Comparison of ENCODE assay signal across 22 mouse cellular contexts in the genomic region with DNA sequence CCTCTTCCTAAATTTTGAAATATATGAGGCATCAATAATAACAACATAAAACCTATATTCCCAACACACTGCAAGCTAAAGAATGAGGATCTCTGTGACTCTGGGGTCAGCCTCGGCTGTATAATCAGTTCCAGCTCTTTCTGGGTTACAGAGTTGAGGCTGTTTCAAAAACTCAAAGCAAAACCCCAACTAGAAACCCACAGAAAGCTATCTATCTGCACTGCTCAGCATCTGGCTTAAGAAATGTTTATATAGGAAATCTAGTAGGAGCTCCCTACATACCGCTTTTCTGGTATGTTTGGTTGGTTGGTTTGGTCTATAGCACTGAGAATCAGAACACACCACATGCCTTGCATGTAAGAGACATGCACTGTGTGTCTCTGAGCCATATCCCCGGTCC.
A peak's percentile ranks its signal among the peaks of the same experiment; 100 is the strongest.
DNase-seq lines count a peak whose midpoint lies in the region; ATAC-seq and TF ChIP-seq lines count a peak whose summit lies in the region.
"Had no signal": no experiment of that assay in that cellular context is flagged by ENCODE, and none has a peak within 500 bp of the region (broad histone marks: within the 10 kb centered on the region; RNA-seq: fewer than 3 reads in every experiment).

No protein-coding gene starts in this region.

- no peak for TF ChIP-seq POLR2A in CH12.LX (IDR thresholded peaks at IDR 0.05; ENCODE audit: low read depth, low read length)

- dilution Hi-C loops in CH12.LX (cut with MboI; ENCODE audit: extremely low pct_ligation_motif_present, extremely low pct_unique_long_range_greater_than_20kb, low sequenced_read_pairs): no loop called here

- in situ Hi-C loops in CH12.LX (cut with MboI; ENCODE audit: low pct_ligation_motif_present, low pct_unique_long_range_greater_than_20kb, low sequenced_read_pairs): no loop called here

- no peaks in the 10 kb centered on the region for H3K9me3 ChIP-seq in heart, embryonic 11.5 days (replicated peaks; ENCODE audit: control insufficient read depth, low read length)
- no peaks in the 10 kb centered on the region for H3K9me3 ChIP-seq in CH12.LX (replicated peaks; ENCODE audit: low read length)
- no peaks in the 10 kb centered on the region for H3K9me3 ChIP-seq in embryonic facial prominence, embryonic 12.5 days
- H3K9me3 ChIP-seq in embryonic facial prominence, embryonic 14.5 days (ENCODE audit: control insufficient read depth, low read length): no peaks in the 10 kb centered on the region
- H3K9me3 ChIP-seq in liver, postnatal 0 days (ENCODE audit: low read length): no peaks in the 10 kb centered on the region
- H3K9me3 ChIP-seq: forebrain, embryonic 13.5 days; forebrain, embryonic 15.5 days had no signal

- no peak for ATAC-seq in heart, embryonic 11.5 days (replicated peaks; ENCODE audit: insufficient number of reproducible peaks, low FRiP score, low TSS enrichment)
- 0 out of 2 replicates have a peak, but pooled peaks have one; percentile 22 for ATAC-seq in embryonic facial prominence, embryonic 12.5 days (ENCODE audit: insufficient number of reproducible peaks, insufficient read depth, low FRiP score, low TSS enrichment)
- peak; percentile 53; the same call in 1 of the 2 replicates for ATAC-seq in embryonic facial prominence, embryonic 14.5 days (ENCODE audit: low read depth)
- no peak for ATAC-seq in liver, postnatal 0 days
- ATAC-seq: activated CD4-positive, CD25-positive, alpha-beta regulatory T cell, adult 4 months; forebrain, embryonic 13.5 days; forebrain, embryonic 15.5 days; forebrain, postnatal 0 days; Patski had no signal

- DNase-seq in heart, adult 11 months: peak; percentile 19
- no peak for DNase-seq in CH12.LX (ENCODE audit: extremely low read depth)
- peak; percentile 62 for DNase-seq in embryonic facial prominence, embryonic 14.5 days (ENCODE audit: low spot score)
- DNase-seq in liver, postnatal 0 days: no peak
- DNase-seq in frontal cortex, adult 2 months (ENCODE audit: extremely low spot score in 1 of 2, low spot score in 1 of 2): no peak
- no peak for DNase-seq in lung, postnatal 4 days
- DNase-seq: adrenal gland, adult 8-10 months; adrenal gland, postnatal 14 days; adrenal gland, postnatal 36 days; cerebellum, adult 11-12 months; cerebellum, adult 2 months; cerebellum, adult 9-10 months; cerebellum, postnatal 10 days; cerebellum, postnatal 25 days; forebrain, postnatal 0 days had no signal

- H3K4me1 ChIP-seq in heart, embryonic 11.5 days (ENCODE audit: control insufficient read depth, insufficient read depth, low read length): peaks cover 13% of the 10 kb centered on the region
- H3K4me1 ChIP-seq in CH12.LX (ENCODE audit: control insufficient read depth in 1 of 2, insufficient read depth in 2 of 2): peaks cover 4 to 8% of the 10 kb centered on the region in 2 experiments; a peak in 1 of 4 replicates
- peaks cover 23% of the 10 kb centered on the region for H3K4me1 ChIP-seq in embryonic facial prominence, embryonic 12.5 days
- peaks cover 27% of the 10 kb centered on the region for H3K4me1 ChIP-seq in embryonic facial prominence, embryonic 14.5 days (ENCODE audit: control insufficient read depth, insufficient read depth, low read length)
- H3K4me1 ChIP-seq in liver, postnatal 0 days (ENCODE audit: insufficient read depth): no peaks in the 10 kb centered on the region
- H3K4me1 ChIP-seq: forebrain, embryonic 15.5 days had no signal

- no peak for TF ChIP-seq CTCF in CH12.LX (conservative IDR thresholded peaks at IDR 0.05 in 1 of 2, IDR thresholded peaks at IDR 0.05 in 1 of 2; ENCODE audit: low read depth in 2 of 2, low read length in 2 of 2)
- TF ChIP-seq CTCF in liver, postnatal 0 days (IDR thresholded peaks at IDR 0.05; ENCODE audit: low read depth): no peak

- no peak for TF ChIP-seq RAD21 in CH12.LX (IDR thresholded peaks at IDR 0.05; ENCODE audit: low read depth, low read length)

- no peaks in the 10 kb centered on the region for H3K79me2 ChIP-seq in CH12.LX (replicated peaks; ENCODE audit: control insufficient read depth, extremely low read depth, insufficient read depth, poor library complexity, severe bottlenecking)

- H3K4me3 ChIP-seq in heart, embryonic 11.5 days (ENCODE audit: low read depth, low read length): no peak overlapping the region
- no peak overlapping the region for H3K4me3 ChIP-seq in CH12.LX (replicated peaks in 1 of 3; ENCODE audit: low read depth in 2 of 3, low read length in 2 of 3, poor library complexity in 1 of 3)
- H3K4me3 ChIP-seq in embryonic facial prominence, embryonic 12.5 days: no peak overlapping the region
- no peak overlapping the region for H3K4me3 ChIP-seq in embryonic facial prominence, embryonic 14.5 days (ENCODE audit: low read depth, low read length)
- no peak overlapping the region for H3K4me3 ChIP-seq in liver, postnatal 0 days (ENCODE audit: low read depth, low read length)
- H3K4me3 ChIP-seq: forebrain, embryonic 13.5 days; forebrain, embryonic 15.5 days had no signal

- no peak overlapping the region for H3K27ac ChIP-seq in heart, embryonic 11.5 days (ENCODE audit: low read depth, low read length)
- H3K27ac ChIP-seq in CH12.LX (ENCODE audit: insufficient read depth, low read depth): no peak overlapping the region
- no peak overlapping the region for H3K27ac ChIP-seq in embryonic facial prominence, embryonic 12.5 days
- H3K27ac ChIP-seq in embryonic facial prominence, embryonic 14.5 days (replicated peaks; ENCODE audit: low read depth, low read length): peak overlapping the region; percentile 52
- H3K27ac ChIP-seq in liver, postnatal 0 days (ENCODE audit: low read depth): no peak overlapping the region
- H3K27ac ChIP-seq: forebrain, embryonic 13.5 days; forebrain, embryonic 15.5 days had no signal

- H3K27me3 ChIP-seq in heart, embryonic 11.5 days (ENCODE audit: control insufficient read depth, insufficient read depth, low read length): no peaks in the 10 kb centered on the region
- no peaks in the 10 kb centered on the region for H3K27me3 ChIP-seq in CH12.LX (replicated peaks)
- no peaks in the 10 kb centered on the region for H3K27me3 ChIP-seq in embryonic facial prominence, embryonic 12.5 days
- H3K27me3 ChIP-seq in embryonic facial prominence, embryonic 14.5 days (replicated peaks; ENCODE audit: control insufficient read depth, insufficient read depth, low read length): no peaks in the 10 kb centered on the region
- H3K27me3 ChIP-seq in liver, postnatal 0 days (ENCODE audit: insufficient read depth, low read length): no peaks in the 10 kb centered on the region
- H3K27me3 ChIP-seq: forebrain, embryonic 13.5 days; forebrain, embryonic 15.5 days; Patski had no signal

- 52% methylated on average over 3 of the region's 3 CpGs for WGBS in heart, embryonic 11.5 days (ENCODE audit: insufficient replicate concordance)
- 37% methylated on average over 3 of the region's 3 CpGs for WGBS in embryonic facial prominence, embryonic 12.5 days
- 48% methylated on average over 3 of the region's 3 CpGs for WGBS in embryonic facial prominence, embryonic 14.5 days
- 64% methylated on average over 3 of the region's 3 CpGs for WGBS in liver, postnatal 0 days (ENCODE audit: insufficient replicate concordance)

- H3K36me3 ChIP-seq in heart, embryonic 11.5 days (ENCODE audit: control insufficient read depth, insufficient read depth, low read length): no peaks in the 10 kb centered on the region
- no peaks in the 10 kb centered on the region for H3K36me3 ChIP-seq in CH12.LX (replicated peaks in 1 of 2; ENCODE audit: control insufficient read depth in 1 of 2, insufficient read depth in 1 of 2, low read length in 1 of 2)
- H3K36me3 ChIP-seq in embryonic facial prominence, embryonic 12.5 days: no peaks in the 10 kb centered on the region
- H3K36me3 ChIP-seq in embryonic facial prominence, embryonic 14.5 days (ENCODE audit: control insufficient read depth, insufficient read depth, low read length): no peaks in the 10 kb centered on the region
- H3K36me3 ChIP-seq in liver, postnatal 0 days (replicated peaks; ENCODE audit: insufficient read depth, low read length): no peaks in the 10 kb centered on the region
- H3K36me3 ChIP-seq: forebrain, embryonic 15.5 days; G1E had no signal

- no peak overlapping the region for H3K9ac ChIP-seq in heart, embryonic 11.5 days (ENCODE audit: low read depth, low read length)
- 0 out of 2 replicates have a peak overlapping the region, but pooled peaks have one; percentile 19 for H3K9ac ChIP-seq in CH12.LX (ENCODE audit: insufficient read depth, low read depth)
- no peak overlapping the region for H3K9ac ChIP-seq in embryonic facial prominence, embryonic 12.5 days
- no peak overlapping the region for H3K9ac ChIP-seq in embryonic facial prominence, embryonic 14.5 days (ENCODE audit: low read depth, low read length)
- no peak overlapping the region for H3K9ac ChIP-seq in liver, postnatal 0 days (replicated peaks)
- H3K9ac ChIP-seq: forebrain, embryonic 13.5 days; forebrain, embryonic 15.5 days; forebrain, postnatal 0 days had no signal

- H3K4me2 ChIP-seq in heart, embryonic 11.5 days: no peak overlapping the region
- H3K4me2 ChIP-seq in CH12.LX (ENCODE audit: insufficient read depth, low read depth, poor library complexity, severe bottlenecking): peak overlapping the region; percentile 64; the same call in 1 of the 2 replicates
- no peak overlapping the region for H3K4me2 ChIP-seq in embryonic facial prominence, embryonic 12.5 days (replicated peaks)
- no peak overlapping the region for H3K4me2 ChIP-seq in embryonic facial prominence, embryonic 14.5 days (ENCODE audit: low read depth, low read length)
- H3K4me2 ChIP-seq in liver, postnatal 0 days (ENCODE audit: low read depth, low read length): no peak overlapping the region
- H3K4me2 ChIP-seq: forebrain, embryonic 13.5 days; forebrain, embryonic 15.5 days had no signal

- no peak for TF ChIP-seq EP300 in CH12.LX (IDR thresholded peaks at IDR 0.05; ENCODE audit: low read length)
- TF ChIP-seq EP300 in liver, postnatal 0 days (IDR thresholded peaks at IDR 0.05; ENCODE audit: low read depth): no peak

TF ChIP-seq in CH12.LX, 34 proteins besides CTCF, POLR2A, EP300 and RAD21 (continues in another document):
- TF ChIP-seq MAX (IDR thresholded peaks at IDR 0.05; ENCODE audit: low read length) (no peak), USF1 (IDR thresholded peaks at IDR 0.05; ENCODE audit: low read depth, low read length) (no peak), ZKSCAN1 (IDR thresholded peaks at IDR 0.05; ENCODE audit: borderline replicate concordance, low read depth, low read length) (no peak), E2F4 (IDR thresholded peaks at IDR 0.05; ENCODE audit: insufficient replicate concordance, low read depth, low read length) (no peak), KAT2A (IDR thresholded peaks at IDR 0.05; ENCODE audit: insufficient replicate concordance, low read length) (no peak), CHD1 (IDR thresholded peaks at IDR 0.05; ENCODE audit: low read depth, low read length) (no peak), MAZ (IDR thresholded peaks at IDR 0.05; ENCODE audit: low read depth, low read length) (no peak), IRF4 (IDR thresholded peaks at IDR 0.05; ENCODE audit: low read depth, low read length) (no peak), BHLHE40 (IDR thresholded peaks at IDR 0.05; ENCODE audit: low read depth, low read length) (no peak), SMC3 (IDR thresholded peaks at IDR 0.05; ENCODE audit: low read depth, low read length) (no peak), PAX5 (IDR thresholded peaks at IDR 0.05; ENCODE audit: low read length) (no peak), ZMIZ1 (IDR thresholded peaks at IDR 0.05; ENCODE audit: low read depth, low read length) (no peak)

Comparison
In these comparisons a context has a peak if more than half of its experiments do, and no peak if none do; other contexts are left out.
1. DNase-seq: peak in heart, adult 11 months (single experiment) and embryonic facial prominence, embryonic 14.5 days (single experiment); none in CH12.LX (single experiment), liver, postnatal 0 days (single experiment), frontal cortex, adult 2 months (0 of 2) and lung, postnatal 4 days (0 of 2).
2. ATAC-seq: peak in embryonic facial prominence, embryonic 12.5 days (single experiment) and embryonic facial prominence, embryonic 14.5 days (single experiment); none in heart, embryonic 11.5 days (single experiment) and liver, postnatal 0 days (single experiment).